Mouse (Mus musculus) liver, adult 2 months (tissue): Measurements from ENCODE around the gene Btg2.

ENCODE experiments used
- CTCF ChIP-seq: fragments of 200-500 bp; IDR thresholded peaks from 2 replicates; pipeline ENCODE4 v1.5.1; 2011; ENCODE audit warnings: low read depth, low read length, control low read depth
- POLR2A ChIP-seq: fragments of 200-500 bp; IDR thresholded peaks from 2 replicates; pipeline ENCODE4 v1.6.1; 2011; ENCODE audit warnings: low read length, control low read depth; ENCODE audit not compliant: insufficient read depth; ENCODE audit errors: extremely low read depth

DNA sequence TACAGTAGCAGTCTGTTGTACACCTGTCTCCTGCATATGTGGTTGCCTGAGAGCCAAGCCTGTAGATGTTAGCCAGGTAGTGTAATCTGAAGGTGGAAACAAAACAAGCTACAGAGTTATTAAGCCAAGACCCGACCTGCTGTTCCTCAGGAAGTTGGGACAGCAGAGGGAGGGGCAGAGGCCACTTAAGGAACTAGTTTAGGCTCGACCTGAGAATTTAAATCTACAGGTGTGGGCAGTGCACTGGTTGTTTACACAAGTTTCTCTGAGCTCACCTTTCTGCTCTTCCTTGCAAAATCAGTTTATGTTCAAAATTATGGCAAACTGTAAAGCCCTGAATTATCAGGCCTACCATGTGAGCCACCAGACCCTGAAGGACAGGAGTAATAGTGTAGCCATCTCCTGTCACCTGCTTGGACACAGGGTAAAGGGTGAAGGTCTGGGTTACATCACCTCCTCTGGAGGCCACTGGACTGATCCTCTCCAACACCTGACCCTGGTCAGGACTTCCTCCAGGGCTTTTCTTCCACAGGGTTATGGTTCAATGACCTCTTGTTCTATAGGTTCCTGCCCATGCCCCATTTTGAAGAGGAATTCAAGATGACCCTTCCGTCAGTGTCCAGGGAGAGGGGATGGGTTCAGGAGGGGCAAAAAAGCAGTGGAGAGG is 27.0 kb upstream of the Btg2 start:
- TF ChIP-seq POLR2A: no peak
- TF ChIP-seq CTCF: no peak
